13 mouse cellular contexts compared by ENCODE assay signal in genomic region chr7:49638941-49639776, GRCm38 (mm10). TPM values are rescaled to one million over a fixed set of nuclear protein-coding genes. Genes with fewer than 3 reads are reported as not detected.
A peak's percentile ranks its signal among the peaks of the same experiment; 100 is the strongest.
DNase-seq lines count a peak whose midpoint lies in the region; ATAC-seq and TF ChIP-seq lines count a peak whose summit lies in the region.
"Had no signal": no experiment of that assay in that cellular context is flagged by ENCODE, and none has a peak within 500 bp of the region (broad histone marks: within the 10 kb centered on the region; RNA-seq: fewer than 3 reads in every experiment).

No protein-coding gene starts in this region.

- H3K4me1 ChIP-seq in hindbrain, embryonic 10.5 days (replicated peaks): peaks cover 33% of the 10 kb centered on the region
- peaks cover 7% of the 10 kb centered on the region; the same call in 1 of the 2 replicates for H3K4me1 ChIP-seq in hindbrain, embryonic 14.5 days (replicated peaks; ENCODE audit: control insufficient read depth, insufficient read depth, low read length)
- peaks cover 56% of the 10 kb centered on the region for H3K4me1 ChIP-seq in E14TG2a.4 (replicated peaks; ENCODE audit: low read depth, low read length)
- H3K4me1 ChIP-seq in limb, embryonic 11.5 days (ENCODE audit: control insufficient read depth, insufficient read depth, low read length): no peaks in the 10 kb centered on the region; the same call in none of the 2 replicates

- ATAC-seq in hindbrain, embryonic 14.5 days (ENCODE audit: low FRiP score): no peak
- no peak for ATAC-seq in limb, embryonic 11.5 days (ENCODE audit: insufficient number of reproducible peaks, low FRiP score, low TSS enrichment, low read depth)

- intact Hi-C loops in gastrocnemius, postnatal 36 days (cut with DNase I): no loop called here

- H3K9me3 ChIP-seq in hindbrain, embryonic 10.5 days: no peaks in the 10 kb centered on the region
- no peaks in the 10 kb centered on the region for H3K9me3 ChIP-seq in hindbrain, embryonic 14.5 days (ENCODE audit: control insufficient read depth, low read length)
- H3K9me3 ChIP-seq in E14TG2a.4 (ENCODE audit: low read length): no peaks in the 10 kb centered on the region
- H3K9me3 ChIP-seq in limb, embryonic 11.5 days (ENCODE audit: control insufficient read depth, low read length): no peaks in the 10 kb centered on the region

- 1% methylated on average over 35 of the region's 35 CpGs for WGBS in hindbrain, embryonic 10.5 days
- WGBS in hindbrain, embryonic 14.5 days: 2% methylated on average over 35 of the region's 35 CpGs
- WGBS in limb, embryonic 11.5 days: 2% methylated on average over 35 of the region's 35 CpGs

- DNase-seq in hindbrain, embryonic 10.5 days (ENCODE audit: low spot score): peak; percentile 28
- DNase-seq in hindbrain, embryonic 14.5 days (ENCODE audit: low spot score): no peak
- peak; percentile 41 for DNase-seq in embryo, embryonic 11 days
- DNase-seq in limb, embryonic 11.5 days (ENCODE audit: low spot score): peak; percentile 50
- DNase-seq in left cerebral cortex, adult 8-10 months (ENCODE audit: low spot score in 2 of 2): no peak
- no peak for DNase-seq in thymus, postnatal 0 days (ENCODE audit: low spot score)
- no peak for DNase-seq in gastrocnemius, postnatal 36 days
- DNase-seq: cerebellum, adult 11 months; kidney, adult 11 months had no signal

- H3K36me3 ChIP-seq in hindbrain, embryonic 10.5 days: no peaks in the 10 kb centered on the region
- no peaks in the 10 kb centered on the region for H3K36me3 ChIP-seq in hindbrain, embryonic 14.5 days (replicated peaks; ENCODE audit: control insufficient read depth, insufficient read depth)
- no peaks in the 10 kb centered on the region for H3K36me3 ChIP-seq in E14TG2a.4 (ENCODE audit: insufficient read depth, low read length)
- H3K36me3 ChIP-seq in limb, embryonic 11.5 days (ENCODE audit: control insufficient read depth, insufficient read depth, low read length): no peaks in the 10 kb centered on the region

- peaks cover 100% of the 10 kb centered on the region for H3K27me3 ChIP-seq in hindbrain, embryonic 10.5 days (ENCODE audit: insufficient read depth, poor library complexity, severe bottlenecking)
- H3K27me3 ChIP-seq in hindbrain, embryonic 14.5 days (ENCODE audit: control insufficient read depth, insufficient read depth, low read length): peaks cover 94% of the 10 kb centered on the region
- H3K27me3 ChIP-seq in E14TG2a.4 (ENCODE audit: insufficient read depth, low read length): peaks cover 80% of the 10 kb centered on the region
- peaks cover 69% of the 10 kb centered on the region for H3K27me3 ChIP-seq in limb, embryonic 11.5 days (ENCODE audit: control insufficient read depth, insufficient read depth, low read length)

- H3K9ac ChIP-seq in hindbrain, embryonic 14.5 days: no peak overlapping the region
- no peak overlapping the region for H3K9ac ChIP-seq in limb, embryonic 11.5 days (ENCODE audit: low read length)

- H3K4me3 ChIP-seq in hindbrain, embryonic 10.5 days: peak overlapping the region; percentile 37
- H3K4me3 ChIP-seq in hindbrain, embryonic 14.5 days (replicated peaks; ENCODE audit: low read length): no peak overlapping the region
- peak overlapping the region; percentile 66 for H3K4me3 ChIP-seq in E14TG2a.4 (replicated peaks; ENCODE audit: low read length)
- no peak overlapping the region; the same call in 1 of the 2 replicates for H3K4me3 ChIP-seq in limb, embryonic 11.5 days (ENCODE audit: low read depth, low read length)
- H3K4me3 ChIP-seq: myocyte had no signal

- no peak for TF ChIP-seq CTCF in E14TG2a.4 (conservative IDR thresholded peaks at IDR 0.05; ENCODE audit: low read length)

- no peak overlapping the region for H3K4me2 ChIP-seq in hindbrain, embryonic 14.5 days (replicated peaks)
- H3K4me2 ChIP-seq in limb, embryonic 11.5 days (ENCODE audit: low read depth, severe bottlenecking): no peak overlapping the region

- peak overlapping the region; percentile 56; the same call in 1 of the 2 replicates for H3K27ac ChIP-seq in hindbrain, embryonic 10.5 days
- H3K27ac ChIP-seq in hindbrain, embryonic 14.5 days: no peak overlapping the region
- H3K27ac ChIP-seq in limb, embryonic 11.5 days (replicated peaks; ENCODE audit: low read depth, low read length): no peak overlapping the region

RNA-seq across cellular contexts. Expression of gene Dbx1, which starts 2.5 kb away (rescaled TPM):
- 42.0 and 72.1 TPM in 2 replicates for polyA plus RNA-seq in hindbrain, embryonic 10.5 days (2016; fragmentation: Nextera tagmentation; extraction: Ambion mirVana)
- 1.3 and 12.9 TPM in 2 replicates for polyA plus RNA-seq in hindbrain, embryonic 14.5 days (2014; fragmentation: Nextera tagmentation; extraction: Ambion mirVana)
- polyA plus RNA-seq in limb, embryonic 11.5 days (2014; fragmentation: Nextera tagmentation; extraction: Ambion mirVana): not detected in 2 replicates
- not detected for total RNA-seq in left cerebral cortex, adult 8-10 months (2022)
- 0.05 TPM in 1 of 2 replicates, not detected in the other for polyA plus RNA-seq in thymus, postnatal 0 days (2015; fragmentation: Nextera tagmentation; extraction: Ambion mirVana)
- total RNA-seq in gastrocnemius, postnatal 36 days (2021): not detected
- total RNA-seq: adrenal gland, adult 18-20 months had no signal
- polyA plus RNA-seq: myocyte; small intestine, adult 2 months had no signal

Comparison
In these comparisons a context has a peak if more than half of its experiments do, and no peak if none do; other contexts are left out.
1. DNase-seq: peak in hindbrain, embryonic 10.5 days (single experiment), embryo, embryonic 11 days (single experiment) and limb, embryonic 11.5 days (single experiment); none in hindbrain, embryonic 14.5 days (single experiment), left cerebral cortex, adult 8-10 months (0 of 2), thymus, postnatal 0 days (single experiment) and gastrocnemius, postnatal 36 days (0 of 2).
2. H3K4me3 ChIP-seq: peak in hindbrain, embryonic 10.5 days (single experiment) and E14TG2a.4 (single experiment); none in hindbrain, embryonic 14.5 days (single experiment) and limb, embryonic 11.5 days (single experiment).